Mouse (Mus musculus): ENCODE data around the gene Bud23.

DNA sequence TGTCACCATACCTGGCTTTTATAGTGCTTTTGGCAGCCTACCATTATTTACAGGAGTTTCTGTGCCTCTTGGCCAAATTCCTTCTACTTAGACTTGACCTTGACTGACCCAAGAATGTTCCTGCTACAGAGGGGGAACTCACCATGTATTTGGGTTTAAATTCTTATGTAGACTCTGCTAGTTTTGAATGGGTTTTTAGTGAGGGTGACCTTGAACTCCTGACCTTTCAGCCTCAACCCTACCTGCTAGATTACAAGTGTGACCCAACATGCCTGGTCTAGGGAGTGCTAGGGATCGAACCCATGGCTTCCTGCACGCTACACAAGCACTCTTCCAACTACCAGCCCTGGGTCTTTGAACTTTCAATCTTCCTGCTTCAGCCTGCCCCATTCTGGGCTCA is 7.3 kb upstream of the Bud23 start:
- TF ChIP-seq CTCF (IDR thresholded peaks at IDR 0.05; ENCODE audit: control insufficient read depth, insufficient read depth, insufficient read length) (no peak), USF1 (IDR thresholded peaks at IDR 0.05; ENCODE audit: low read depth) (no peak), MAX (IDR thresholded peaks at IDR 0.05) (no peak), MYOD1 (IDR thresholded peaks at IDR 0.05; ENCODE audit: control insufficient read depth, insufficient read length, low read depth) (no peak), CEBPB (IDR thresholded peaks at IDR 0.05; ENCODE audit: low read depth) (no peak)

Measured in C2C12 (cell line).